Mouse (Mus musculus): Measurements from ENCODE around the gene Pdlim4.
"Not testable (repeated sequence)": the region's sequence is repeated elsewhere in the genome, so short reads cannot be mapped to it uniquely, and the experiment has no call there.

Gene Pdlim4

GRCm38 (mm10) chr11:54059526-54059925 lies 9.3 kb downstream of the Pdlim4 start:
- DNase-seq, result no peak

GRCm38 (mm10) chr11:54058643-54059042 lies 10.2 kb downstream of the Pdlim4 start:
- DNase-seq, result peak; percentile 76

DNA sequence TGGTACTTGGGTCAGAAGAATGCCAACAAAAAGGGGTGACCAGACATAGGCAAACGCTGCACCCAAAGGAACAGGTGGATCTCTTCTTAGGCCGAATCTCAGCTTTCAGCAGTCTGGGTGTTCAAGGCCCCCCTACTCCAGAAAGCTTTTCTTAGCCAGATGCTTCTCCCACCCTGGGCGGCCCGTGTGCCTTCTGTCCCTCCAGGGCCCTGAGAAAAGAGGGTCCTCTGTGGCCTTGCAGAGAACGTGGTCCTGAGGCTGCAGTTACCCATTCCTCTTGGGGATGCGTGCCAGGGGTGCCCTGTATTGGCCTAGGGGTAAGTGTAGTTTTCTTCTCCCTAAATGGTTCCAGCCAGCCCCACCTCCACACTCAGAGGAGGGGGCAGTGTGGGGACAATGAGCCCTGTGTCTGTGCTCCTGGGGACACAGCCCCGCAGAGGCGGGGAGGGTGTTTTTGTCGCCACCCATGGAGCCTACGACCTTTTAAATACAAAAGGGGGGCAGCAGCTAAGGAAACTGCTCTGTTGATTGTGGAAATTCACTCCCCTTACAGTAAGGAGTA lies 10.7 kb downstream of the Pdlim4 start:
- DNase-seq, result peak; percentile 51

DNA sequence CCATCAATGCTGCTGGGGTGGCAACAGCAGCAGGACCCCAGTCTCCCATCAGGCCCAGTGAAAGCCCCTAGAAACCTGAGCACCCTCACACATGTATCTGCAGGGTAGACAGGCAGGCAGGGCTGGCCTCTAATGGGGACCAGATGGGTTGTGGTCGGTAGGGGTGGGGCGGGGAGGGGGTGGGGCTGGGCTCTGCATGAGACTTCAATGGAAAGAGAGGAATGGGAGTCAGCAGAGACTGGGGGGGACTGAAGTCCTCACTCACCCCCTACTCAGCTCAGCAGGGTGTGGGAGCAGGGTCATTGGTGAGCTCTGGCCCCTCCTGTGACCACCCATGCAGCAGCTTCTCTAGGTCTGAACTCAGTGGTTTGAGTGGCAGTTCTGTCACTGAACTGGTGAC lies 11.4 kb downstream of the Pdlim4 start:
- no peak for DNase-seq

- peak; percentile 74 for DNase-seq
These were observed 12.7 kb downstream of the Pdlim4 start for GRCm38 (mm10) chr11:54056132-54056531.

- peak; percentile 70 for DNase-seq
These were observed 14.6 kb downstream of the Pdlim4 start for GRCm38 (mm10) chr11:54054257-54054656.

- no peak for DNase-seq
These were observed 15.7 kb downstream of the Pdlim4 start for GRCm38 (mm10) chr11:54053090-54053489.

- no peak for DNase-seq
These were observed 16.7 kb downstream of the Pdlim4 start for GRCm38 (mm10) chr11:54052128-54052527.

DNA sequence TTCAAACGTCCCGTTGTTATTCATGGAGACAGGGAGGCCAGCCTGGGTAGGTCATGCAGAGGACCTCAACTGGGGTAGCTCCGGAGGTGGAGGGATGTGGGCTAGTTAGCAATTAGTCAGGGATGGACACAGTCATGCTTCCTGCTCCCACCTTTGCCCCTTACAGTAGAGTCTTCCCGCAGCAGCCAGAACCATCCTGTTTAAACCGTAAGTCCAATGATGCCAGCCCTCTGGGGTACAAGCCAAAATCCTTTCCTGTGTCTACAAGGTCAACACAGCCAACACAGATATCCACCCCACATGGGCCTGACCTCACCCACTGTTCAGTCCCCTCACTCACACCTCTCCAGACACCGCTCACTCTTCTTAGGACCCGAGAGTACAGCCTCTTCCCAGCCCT lies 17.7 kb downstream of the Pdlim4 start:
- no peak for DNase-seq

DNA sequence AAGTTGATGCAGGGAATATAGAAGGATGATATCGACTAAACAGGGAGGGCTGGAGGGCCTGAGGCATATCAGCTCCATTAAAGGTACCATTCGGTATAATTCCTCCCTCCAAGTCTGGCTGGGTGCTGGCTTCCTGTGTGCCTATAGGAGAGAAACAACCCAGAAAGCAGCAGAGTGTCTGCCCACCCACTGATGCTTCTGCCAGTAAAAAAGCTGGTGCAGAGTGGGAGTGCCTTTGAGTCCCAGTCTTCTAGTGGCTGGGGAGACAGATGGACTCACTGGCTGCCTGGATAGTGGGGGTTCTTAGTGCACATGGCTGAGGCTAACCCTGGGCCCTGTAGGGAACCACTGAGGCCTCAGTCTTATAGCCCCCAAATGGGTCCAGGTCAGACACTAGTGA lies 18.6 kb downstream of the Pdlim4 start:
- DNase-seq, result no peak

GRCm38 (mm10) chr11:54040676-54041075 lies 28.1 kb downstream of the Pdlim4 start:
- no peak for DNase-seq

- DNase-seq, result not testable (repeated sequence)
These were observed 35.9 kb downstream of the Pdlim4 start for GRCm38 (mm10) chr11:54032872-54033271.

- DNase-seq, result no peak
These were observed 39.8 kb downstream of the Pdlim4 start for GRCm38 (mm10) chr11:54028997-54029396.

DNA sequence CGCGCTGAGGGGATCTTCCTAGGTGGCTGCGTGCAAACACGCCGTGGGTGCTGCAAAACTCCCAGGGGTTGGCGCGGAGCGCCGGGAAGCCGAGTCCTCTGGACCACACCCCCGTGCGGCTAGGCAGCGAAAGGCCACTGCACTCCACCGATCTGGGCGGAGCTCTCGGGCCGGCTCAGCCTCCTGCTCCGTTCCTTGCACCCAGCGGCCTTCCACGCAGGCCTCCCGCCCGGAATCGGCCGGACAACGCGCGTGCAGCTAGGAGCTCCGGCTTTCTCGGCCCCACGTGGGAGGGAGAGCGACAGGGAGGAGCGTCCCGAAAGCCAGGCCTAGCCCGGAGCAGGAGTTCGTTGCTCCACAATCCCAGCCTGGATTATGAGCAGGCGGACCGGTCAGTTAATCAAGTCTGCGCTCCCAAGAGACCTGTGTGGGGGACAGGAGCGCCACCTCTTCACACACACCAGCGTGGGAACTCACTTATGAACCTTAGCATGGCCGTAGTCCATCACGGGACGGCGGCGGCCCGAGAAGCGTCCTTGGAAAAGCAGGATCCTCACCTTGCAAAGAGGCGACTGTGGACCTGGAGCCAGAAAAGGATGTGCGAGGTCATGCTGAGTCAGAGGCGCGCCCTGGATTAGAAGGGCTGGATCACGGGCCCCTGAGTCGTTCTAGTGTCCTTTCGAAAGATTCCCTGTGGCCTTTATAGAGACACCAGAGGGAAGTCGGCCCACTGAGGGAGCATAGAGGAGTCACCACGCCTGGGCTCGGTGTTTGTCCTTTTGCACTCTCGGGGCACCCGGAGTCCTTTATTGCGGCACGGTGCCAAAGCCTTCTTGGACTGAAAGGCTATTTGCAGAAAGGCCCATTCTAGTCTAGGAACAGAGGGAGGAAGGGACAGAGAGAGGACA lies 40.5 kb downstream of the Pdlim4 start, which contains the start of gene Slc22a4:
Slc22a4 (minus strand) TSS at position 47 of the 908 bp plus-strand sequence.
- DNase-seq, result peak; percentile 90

GRCm38 (mm10) chr11:54027131-54028043 lies 41.4 kb downstream of the Pdlim4 start:
- DNase-seq, result peak; percentile 74

DNA sequence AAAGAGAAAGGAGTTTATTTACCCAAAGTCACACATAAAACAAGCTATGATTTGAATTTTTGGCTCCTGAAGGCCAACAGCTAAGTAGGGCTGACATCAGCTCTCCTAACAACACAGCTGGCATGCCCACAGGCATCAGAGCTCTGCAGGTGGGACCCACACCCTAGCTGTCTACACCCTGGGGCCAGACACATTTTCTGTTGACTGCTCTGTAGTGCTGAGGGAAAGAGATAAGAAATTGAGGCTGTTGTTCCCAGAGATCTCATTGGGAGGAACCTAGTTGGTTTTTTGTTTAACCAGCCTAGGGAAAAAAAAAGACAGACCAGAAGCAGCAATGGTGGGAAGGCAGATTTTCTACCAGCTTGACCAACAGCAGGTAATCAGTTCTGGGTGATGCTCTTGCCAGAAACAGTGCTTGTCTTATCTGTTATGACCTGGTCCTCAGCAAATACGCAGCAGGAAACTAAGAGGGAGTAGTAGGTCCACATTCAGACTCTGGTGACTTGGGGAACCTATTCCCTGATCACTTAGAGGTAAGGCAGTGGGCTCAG lies 42.2 kb downstream of the Pdlim4 start:
- peak; percentile 78 for DNase-seq

DNA sequence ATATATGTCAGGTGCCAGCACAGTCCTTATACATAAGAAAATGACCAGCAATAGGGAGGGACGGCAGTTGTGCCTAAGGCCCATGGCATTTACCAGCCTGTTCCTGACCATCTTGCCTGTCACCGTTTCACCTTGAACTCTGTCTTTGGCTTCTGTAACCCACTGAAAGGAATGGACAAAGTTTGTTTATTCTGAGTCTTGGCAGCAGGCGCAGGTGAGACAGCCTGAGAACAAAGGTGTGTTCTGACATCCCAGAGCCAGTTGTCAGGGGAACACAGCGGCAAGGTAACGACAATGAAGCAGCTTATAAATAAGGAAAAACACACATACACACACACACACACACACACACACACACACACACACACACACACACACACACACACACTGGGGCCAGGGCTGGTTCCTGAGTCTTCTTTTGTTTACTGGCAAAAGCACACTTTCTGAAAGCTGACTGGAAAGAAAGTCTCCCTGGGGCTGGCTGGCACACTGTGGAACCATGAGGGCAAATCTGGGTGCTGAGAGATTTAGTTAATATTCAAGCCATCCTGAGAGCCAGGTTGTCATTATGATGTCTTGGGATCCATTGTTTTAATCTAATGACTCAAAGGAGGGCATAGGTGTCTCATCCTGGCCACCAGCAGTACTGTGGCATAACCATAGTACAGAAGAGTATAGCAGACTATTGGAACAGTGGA lies 47.3 kb downstream of the Pdlim4 start:
- no peak for DNase-seq

- DNase-seq, result no peak
These were observed 49.7 kb downstream of the Pdlim4 start for GRCm38 (mm10) chr11:54018893-54019732.

DNA sequence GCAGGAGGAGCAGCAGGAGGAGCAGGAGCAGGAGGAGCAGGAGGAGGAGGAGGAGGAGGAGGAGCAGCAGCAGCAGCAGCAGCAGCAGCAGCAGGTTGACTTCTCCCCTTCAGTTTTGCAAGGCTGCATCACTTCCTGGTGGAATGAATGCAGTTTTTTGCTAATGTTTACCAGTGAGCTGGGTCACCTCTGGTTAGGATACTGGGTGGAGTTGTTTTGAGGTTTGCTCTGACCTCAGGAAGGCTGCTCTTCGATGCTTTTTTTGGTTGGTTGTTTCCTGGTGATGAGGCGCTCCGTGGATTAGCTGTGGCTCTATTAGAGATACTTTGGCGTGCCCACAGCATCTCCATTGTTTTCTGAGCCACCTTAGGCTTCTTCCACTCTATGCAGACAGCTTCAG lies 51.2 kb downstream of the Pdlim4 start:
- DNase-seq, result no peak

- DNase-seq, result no peak
These were observed 52.8 kb downstream of the Pdlim4 start for GRCm38 (mm10) chr11:54016051-54016450.

DNA sequence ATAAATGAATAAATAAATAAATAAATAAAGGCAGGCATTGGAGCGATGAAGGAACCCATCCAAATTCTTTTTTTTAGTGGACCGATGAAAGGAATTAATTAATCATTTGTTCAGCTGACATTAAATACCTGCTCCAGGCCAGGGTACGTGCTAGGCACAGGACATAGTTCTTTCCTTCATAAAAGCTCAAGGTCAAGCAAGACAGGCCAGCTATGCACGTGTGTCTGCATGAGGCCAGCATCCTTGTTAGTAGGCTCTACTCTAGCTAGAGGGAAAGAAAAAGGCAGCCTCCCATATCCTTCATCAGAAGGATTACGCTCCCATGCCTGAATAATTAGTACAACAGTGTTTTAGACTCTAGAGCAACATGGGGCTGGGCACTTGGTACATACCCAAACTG lies 55.9 kb downstream of the Pdlim4 start:
- DNase-seq, result no peak
